Mouse (Mus musculus): ENCODE measurements at regions not wholly inside any gene's neighbourhood (a gene's known extent, or its start where the extent isn't known, plus 50 kb on each side); places are given as distances from the start of the nearest gene placed in this dataset.

- H3K4me2 ChIP-seq, result no peak overlapping the region
- H3K9me3 ChIP-seq (replicated peaks), result no peaks in the 10 kb centered on the region
- no peaks in the 10 kb centered on the region for H3K27me3 ChIP-seq
- no peak overlapping the region for H3K27ac ChIP-seq
- H3K4me1 ChIP-seq, result no peaks in the 10 kb centered on the region
- no peak overlapping the region for H3K4me3 ChIP-seq
- no peak overlapping the region for H3K9ac ChIP-seq
- 66% methylated on average over 6 of the region's 6 CpGs for WGBS
- ATAC-seq, result peak; percentile 46; the same call in 1 of the 2 replicates
- H3K36me3 ChIP-seq (ENCODE audit: poor library complexity, severe bottlenecking), result no peaks in the 10 kb centered on the region
These were observed 275.6 kb downstream of the Dhx15 start for GRCm38 (mm10) chr5:51914731-51915130.

GRCm38 (mm10) chr5:51908861-51909260, 281.5 kb downstream of the Dhx15 start:
- no peak for ATAC-seq
- H3K9ac ChIP-seq, result no peak overlapping the region
- WGBS, result 77% methylated on average over 8 of the region's 8 CpGs

GRCm38 (mm10) chr5:51906315-51907109, 283.8 kb downstream of the Dhx15 start:
- no peak overlapping the region for H3K9ac ChIP-seq
- H3K4me3 ChIP-seq, result no peak overlapping the region
- 86% methylated on average over 9 of the region's 9 CpGs for WGBS
- H3K27ac ChIP-seq, result no peak overlapping the region
- no peaks in the 10 kb centered on the region for H3K27me3 ChIP-seq
- no peak for ATAC-seq
- H3K9me3 ChIP-seq (replicated peaks), result no peaks in the 10 kb centered on the region
- no peak overlapping the region for H3K4me2 ChIP-seq
- H3K4me1 ChIP-seq, result no peaks in the 10 kb centered on the region
- H3K36me3 ChIP-seq (ENCODE audit: poor library complexity, severe bottlenecking), result no peaks in the 10 kb centered on the region

More at GRCm38 (mm10) chr5:51908861-51909260, 281.5 kb downstream of the Dhx15 start:
- Histone ChIP-seq H3K27me3 (no peaks in the 10 kb centered on the region), H3K4me2 (no peak overlapping the region), H3K27ac (no peak overlapping the region), H3K4me3 (no peak overlapping the region), H3K9me3 (replicated peaks) (no peaks in the 10 kb centered on the region), H3K36me3 (ENCODE audit: poor library complexity, severe bottlenecking) (no peaks in the 10 kb centered on the region), H3K4me1 (no peaks in the 10 kb centered on the region)

GRCm38 (mm10) chr5:51894159-51894558, 296.2 kb downstream of the Dhx15 start:
- Histone ChIP-seq H3K36me3 (ENCODE audit: poor library complexity, severe bottlenecking) (no peaks in the 10 kb centered on the region), H3K9me3 (replicated peaks) (no peaks in the 10 kb centered on the region), H3K9ac (no peak overlapping the region), H3K4me2 (no peak overlapping the region), H3K27me3 (no peaks in the 10 kb centered on the region), H3K27ac (no peak overlapping the region), H3K4me1 (no peaks in the 10 kb centered on the region), H3K4me3 (no peak overlapping the region)
- no peak for ATAC-seq
- 76% methylated on average over 8 of the region's 8 CpGs for WGBS

GRCm38 (mm10) chr5:51891341-51891740, 299.0 kb downstream of the Dhx15 start:
- no peak overlapping the region for H3K27ac ChIP-seq
- WGBS, result 66% methylated on average over 4 of the region's 4 CpGs
- H3K36me3 ChIP-seq (ENCODE audit: poor library complexity, severe bottlenecking), result no peaks in the 10 kb centered on the region
- H3K27me3 ChIP-seq, result no peaks in the 10 kb centered on the region
- no peak for ATAC-seq
- H3K9me3 ChIP-seq (replicated peaks), result no peaks in the 10 kb centered on the region
- H3K4me1 ChIP-seq, result peaks cover 9% of the 10 kb centered on the region
- no peak overlapping the region for H3K4me3 ChIP-seq
- H3K9ac ChIP-seq, result no peak overlapping the region
- no peak overlapping the region for H3K4me2 ChIP-seq

GRCm38 (mm10) chr5:51888404-51888803, 301.9 kb downstream of the Dhx15 start:
- Histone ChIP-seq H3K9me3 (replicated peaks) (no peaks in the 10 kb centered on the region), H3K4me1 (peaks cover 9% of the 10 kb centered on the region), H3K36me3 (ENCODE audit: poor library complexity, severe bottlenecking) (no peaks in the 10 kb centered on the region), H3K4me2 (no peak overlapping the region), H3K4me3 (no peak overlapping the region), H3K27ac (no peak overlapping the region), H3K9ac (no peak overlapping the region), H3K27me3 (no peaks in the 10 kb centered on the region)
- WGBS, result 15% methylated on average over 7 of the region's 7 CpGs
- ATAC-seq, result peak; percentile 70; the same call in 1 of the 2 replicates

GRCm38 (mm10) chr5:51882594-51882993, 307.7 kb downstream of the Dhx15 start:
- Histone ChIP-seq H3K9me3 (replicated peaks) (no peaks in the 10 kb centered on the region), H3K9ac (no peak overlapping the region), H3K27me3 (no peaks in the 10 kb centered on the region), H3K36me3 (ENCODE audit: poor library complexity, severe bottlenecking) (no peaks in the 10 kb centered on the region), H3K27ac (no peak overlapping the region), H3K4me1 (no peaks in the 10 kb centered on the region), H3K4me2 (no peak overlapping the region), H3K4me3 (no peak overlapping the region)
- ATAC-seq, result no peak
- WGBS, result 70% methylated on average over 4 of the region's 4 CpGs

- no peaks in the 10 kb centered on the region for H3K4me1 ChIP-seq
- H3K27me3 ChIP-seq, result no peaks in the 10 kb centered on the region
- 83% methylated on average over 3 of the region's 3 CpGs for WGBS
- no peak overlapping the region for H3K4me3 ChIP-seq
- no peak overlapping the region for H3K9ac ChIP-seq
- no peak overlapping the region for H3K4me2 ChIP-seq
- no peaks in the 10 kb centered on the region for H3K36me3 ChIP-seq (ENCODE audit: poor library complexity, severe bottlenecking)
- H3K27ac ChIP-seq, result no peak overlapping the region
- H3K9me3 ChIP-seq (replicated peaks), result no peaks in the 10 kb centered on the region
- no peak for ATAC-seq
These were observed 308.1 kb downstream of the Dhx15 start for GRCm38 (mm10) chr5:51882173-51882572.

- WGBS, result 87% methylated on average over 2 of the region's 2 CpGs
- Histone ChIP-seq H3K4me3 (no peak overlapping the region), H3K36me3 (ENCODE audit: poor library complexity, severe bottlenecking) (no peaks in the 10 kb centered on the region), H3K9me3 (replicated peaks) (no peaks in the 10 kb centered on the region), H3K4me1 (peaks cover 4% of the 10 kb centered on the region; the same call in 1 of the 2 replicates), H3K4me2 (no peak overlapping the region), H3K27ac (no peak overlapping the region), H3K27me3 (no peaks in the 10 kb centered on the region), H3K9ac (no peak overlapping the region)
- ATAC-seq, result no peak
These were observed 309.3 kb upstream of the Ppargc1a start for GRCm38 (mm10) chr5:51876846-51877245.

- no peak overlapping the region for H3K4me3 ChIP-seq
- H3K9ac ChIP-seq, result no peak overlapping the region
- no peak overlapping the region for H3K27ac ChIP-seq
- H3K4me2 ChIP-seq, result no peak overlapping the region
- 87% methylated on average over 5 of the region's 5 CpGs for WGBS
- no peaks in the 10 kb centered on the region for H3K36me3 ChIP-seq (ENCODE audit: poor library complexity, severe bottlenecking)
- H3K9me3 ChIP-seq (replicated peaks), result no peaks in the 10 kb centered on the region
- no peaks in the 10 kb centered on the region for H3K27me3 ChIP-seq
- peaks cover 4% of the 10 kb centered on the region; the same call in 1 of the 2 replicates for H3K4me1 ChIP-seq
- ATAC-seq, result no peak
These were observed 306.0 kb upstream of the Ppargc1a start for GRCm38 (mm10) chr5:51873571-51873970.

GRCm38 (mm10) chr5:51871735-51872134, 304.2 kb upstream of the Ppargc1a start:
- ATAC-seq, result no peak
- no peaks in the 10 kb centered on the region for H3K27me3 ChIP-seq
- H3K9ac ChIP-seq, result no peak overlapping the region
- no peaks in the 10 kb centered on the region for H3K36me3 ChIP-seq (ENCODE audit: poor library complexity, severe bottlenecking)
- no peak overlapping the region for H3K4me2 ChIP-seq
- H3K4me1 ChIP-seq, result peaks cover 4% of the 10 kb centered on the region; the same call in 1 of the 2 replicates
- H3K4me3 ChIP-seq, result no peak overlapping the region
- WGBS, result 85% methylated on average over 12 of the region's 12 CpGs
- no peaks in the 10 kb centered on the region for H3K9me3 ChIP-seq (replicated peaks)
- no peak overlapping the region for H3K27ac ChIP-seq

- Histone ChIP-seq H3K4me3 (no peak overlapping the region), H3K27ac (no peak overlapping the region), H3K9ac (no peak overlapping the region), H3K9me3 (replicated peaks) (no peaks in the 10 kb centered on the region), H3K27me3 (no peaks in the 10 kb centered on the region), H3K4me2 (no peak overlapping the region), H3K4me1 (peaks cover 4% of the 10 kb centered on the region; the same call in 1 of the 2 replicates), H3K36me3 (ENCODE audit: poor library complexity, severe bottlenecking) (no peaks in the 10 kb centered on the region)
- WGBS, result 85% methylated on average over 18 of the region's 18 CpGs
- ATAC-seq, result no peak
These were observed 300.7 kb upstream of the Ppargc1a start for GRCm38 (mm10) chr5:51868223-51868713.

Measured in forebrain, embryonic 13.5 days (tissue).